Mouse (Mus musculus) liver, embryonic 14.5 days (tissue): ENCODE measurements around the gene Teddm2. TPM values are rescaled to one million over a fixed set of nuclear protein-coding genes. Genes with fewer than 3 reads are reported as not detected.

ENCODE experiments used
- ATAC-seq: fragments of 200-750 bp; cut with Nextera tagmentation; 2 replicates; pipeline ENCODE4 v1.8.0; 2017; ENCODE audit warnings: moderate number of reproducible peaks, mild to moderate bottlenecking, moderate library complexity; ENCODE audit not compliant: insufficient read depth
- DNase-seq, 3 experiments: peaks; one replicate each; pipeline ENCODE4 v3.0.0-alpha.2; 2012 to 2013; ENCODE audit warnings: low read depth in 3 of 3, low spot score in 3 of 3
- H3K27ac ChIP-seq: fragments of 300-500 bp; sonication (generic); 2 replicates; pipeline ENCODE4 v1.5.1; 2014; ENCODE audit warnings: moderate library complexity, mild to moderate bottlenecking, control low read depth, inconsistent platforms
- H3K27me3 ChIP-seq: fragments of 300-500 bp; sonication (generic); 2 replicates; pipeline ENCODE4 v1.6.1; 2014; ENCODE audit warnings: mild to moderate bottlenecking, low read length, moderate library complexity; ENCODE audit not compliant: control insufficient read depth, insufficient read depth
- H3K36me3 ChIP-seq: fragments of 300-500 bp; sonication (generic); replicated peaks from 2 replicates; pipeline ENCODE4 v1.6.1; 2014; ENCODE audit warnings: low read depth; ENCODE audit not compliant: control insufficient read depth, insufficient read depth
- H3K4me1 ChIP-seq, 2 experiments: fragments of 200-500 bp in 1 of 2; fragments of 300-500 bp in 1 of 2; sonication (generic) in 1 of 2; replicated peaks; 2 replicates each; pipeline ENCODE4 v1.6.1; 2012 to 2014; ENCODE audit warnings: antibody characterized with exemption in 1 of 2, inconsistent platforms in 1 of 2, low read length in 1 of 2; ENCODE audit not compliant: control insufficient read depth in 2 of 2, insufficient read depth in 2 of 2
- H3K4me2 ChIP-seq: fragments of 300-500 bp; sonication (generic); 2 replicates; pipeline ENCODE4 v1.6.1; 2014; ENCODE audit warnings: low read depth, mild to moderate bottlenecking, control low read depth, moderate library complexity
- H3K4me3 ChIP-seq, 2 experiments: fragments of 200-500 bp in 1 of 2; fragments of 300-500 bp in 1 of 2; sonication (generic) in 1 of 2; 2 replicates each; pipeline ENCODE4 v1.5.1; 2012 to 2014; ENCODE audit warnings: low read depth in 2 of 2, low read length in 2 of 2, mild to moderate bottlenecking in 2 of 2, control low read depth in 1 of 2, inconsistent platforms in 1 of 2, moderate library complexity in 1 of 2; ENCODE audit not compliant: insufficient read depth in 1 of 2
- H3K9ac ChIP-seq: fragments of 300-500 bp; sonication (generic); replicated peaks from 2 replicates; pipeline ENCODE4 v1.6.1; 2014; ENCODE audit warnings: mild to moderate bottlenecking, control low read depth, moderate library complexity
- H3K9me3 ChIP-seq: fragments of 300-500 bp; sonication (generic); 2 replicates; pipeline ENCODE4 v1.6.1; 2016; ENCODE audit warnings: low read length, mixed read lengths; ENCODE audit not compliant: control insufficient read depth
- CTCF ChIP-seq: IDR thresholded peaks from 2 replicates; pipeline ENCODE4 v1.5.1; 2016; ENCODE audit warnings: antibody characterized with exemption, low read depth, control low read depth
- EP300 ChIP-seq: IDR thresholded peaks from 2 replicates; pipeline ENCODE4 v1.6.1; 2016; ENCODE audit warnings: antibody characterized with exemption, low read depth
- WGBS: fragments of 180-500 bp; shearing (Covaris S2); extraction: QIAGEN DNeasy Blood & Tissue Kit; methylation state at CpG from one replicate; pipeline ENCODE4 v1.1.7; 2014; ENCODE audit not compliant: insufficient replicate concordance; 5-methylcytosine and 5-hydroxymethylcytosine counted together
- polyA plus RNA-seq, 2 experiments: library from polyadenylated mRNA; depleted of rRNA in 1 of 2; stranded (reverse) in 1 of 2; unstranded in 1 of 2; fragments of >200 nt; fragmentation: Nextera tagmentation in 1 of 2; extraction: Ambion mirVana in 1 of 2; gene quantifications; 2 replicates each; pipeline versions ENCODE4 v1.2.1 to v1.2.3; 2012 to 2014

Teddm2 gene
- polyA plus RNA-seq, 2 experiments, result 0.14 to 0.28 TPM

DNA sequence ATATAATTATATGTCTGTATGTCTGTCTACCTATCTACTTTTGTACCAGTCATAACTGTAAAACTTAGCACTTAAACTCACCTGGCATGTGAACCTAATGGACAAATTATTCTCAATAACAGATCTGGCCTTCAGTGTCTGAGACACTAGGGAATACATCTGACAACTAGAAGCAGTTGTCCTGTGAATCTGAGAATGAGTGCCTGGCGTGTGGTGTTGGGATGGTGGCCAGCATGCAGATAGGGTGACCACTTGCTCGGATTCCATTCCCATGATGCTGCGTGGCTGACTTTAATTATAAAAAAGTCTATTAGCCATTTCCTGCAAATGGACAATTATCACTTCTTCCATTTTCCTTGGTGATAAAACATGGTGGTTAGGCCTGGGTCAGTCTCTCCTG is 5.9 kb upstream of the Teddm2 start:
- WGBS, result 83% methylated on average over 3 of the region's 3 CpGs
- H3K4me1 ChIP-seq, result peaks cover 3 to 11% of the 10 kb centered on the region in 2 experiments; a peak in 3 of 4 replicates
- no peaks in the 10 kb centered on the region for H3K9me3 ChIP-seq
- H3K9ac ChIP-seq, result no peak overlapping the region
- no peaks in the 10 kb centered on the region for H3K27me3 ChIP-seq
- TF ChIP-seq EP300 (no peak), CTCF (no peak)
- no peak overlapping the region for H3K4me3 ChIP-seq
- DNase-seq (no peak), ATAC-seq (no peak)
- H3K27ac ChIP-seq, result no peak overlapping the region
- no peak overlapping the region for H3K4me2 ChIP-seq
- H3K36me3 ChIP-seq, result peaks cover 80% of the 10 kb centered on the region

GRCm38 (mm10) chr1:153904236-153904635 is 4.2 kb upstream of the Teddm2 start:
- H3K4me2 ChIP-seq, result no peak overlapping the region
- H3K27ac ChIP-seq, result no peak overlapping the region
- H3K9ac ChIP-seq, result no peak overlapping the region
- 89% methylated on average over 14 of the region's 14 CpGs for WGBS
- DNase-seq, result no peak
- H3K27me3 ChIP-seq, result no peaks in the 10 kb centered on the region
- H3K9me3 ChIP-seq, result no peaks in the 10 kb centered on the region
- H3K4me1 ChIP-seq, result peaks cover 4% of the 10 kb centered on the region in 2 experiments; a peak in 3 of 4 replicates
- H3K36me3 ChIP-seq, result peaks cover 67% of the 10 kb centered on the region
- no peak overlapping the region for H3K4me3 ChIP-seq
- no peak for TF ChIP-seq CTCF
- no peak for TF ChIP-seq EP300
- ATAC-seq, result no peak

DNA sequence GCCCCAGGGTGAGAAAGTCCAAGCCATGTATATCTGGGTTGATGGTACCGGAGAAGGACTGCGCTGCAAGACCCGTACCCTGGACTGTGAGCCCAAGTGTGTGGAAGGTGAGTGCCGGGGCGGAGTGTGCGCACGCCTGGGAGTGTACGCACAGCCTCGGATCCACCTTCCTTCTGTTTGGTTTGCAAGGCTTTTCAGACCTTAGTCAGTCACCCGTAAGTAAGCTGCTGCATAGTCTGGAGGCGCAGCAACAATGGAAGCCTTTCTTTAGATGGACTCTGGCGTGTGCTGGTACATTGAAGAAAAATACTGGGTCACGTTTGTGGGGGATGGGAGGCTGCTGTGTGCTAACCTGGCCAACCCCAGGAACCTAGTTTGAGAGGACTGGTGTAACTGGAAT is 3.0 kb upstream of the Teddm2 start:
- no peak overlapping the region for H3K4me2 ChIP-seq
- DNase-seq (no peak), ATAC-seq (no peak)
- H3K4me3 ChIP-seq, result no peak overlapping the region
- no peaks in the 10 kb centered on the region for H3K9me3 ChIP-seq
- WGBS, result 92% methylated on average over 13 of the region's 13 CpGs
- peaks cover 10 to 13% of the 10 kb centered on the region in 2 experiments for H3K4me1 ChIP-seq
- no peak overlapping the region for H3K9ac ChIP-seq
- TF ChIP-seq EP300, result no peak
- H3K27ac ChIP-seq, result no peak overlapping the region
- peaks cover 56% of the 10 kb centered on the region for H3K36me3 ChIP-seq
- H3K27me3 ChIP-seq, result no peaks in the 10 kb centered on the region

- peak overlapping the region; percentile 83 for H3K4me2 ChIP-seq
- peaks cover 37% of the 10 kb centered on the region for H3K36me3 ChIP-seq
- no peak for ATAC-seq
- H3K9ac ChIP-seq, result peak overlapping the region; percentile 88
- H3K4me1 ChIP-seq, result peaks cover 10 to 13% of the 10 kb centered on the region in 2 experiments
- no peaks in the 10 kb centered on the region for H3K9me3 ChIP-seq
- DNase-seq, result peak in 1 of 3 experiments; percentile 37
- peak overlapping the region; percentile 94 for H3K27ac ChIP-seq
- no peaks in the 10 kb centered on the region for H3K27me3 ChIP-seq
- TF ChIP-seq CTCF, result no peak
- TF ChIP-seq EP300, result no peak
- 3% methylated on average over 25 of the region's 25 CpGs for WGBS
- peak overlapping the region; percentile 75 to 77 for H3K4me3 ChIP-seq
Observed at GRCm38 (mm10) chr1:153900860-153901730, 1.1 kb upstream of the Teddm2 start.

- peak overlapping the region; percentile 88 for H3K9ac ChIP-seq
- peak overlapping the region; percentile 75 to 77 for H3K4me3 ChIP-seq
- ATAC-seq, result peak; percentile 34
- H3K27ac ChIP-seq, result peak overlapping the region; percentile 94
- no peak for DNase-seq
- H3K4me2 ChIP-seq, result peak overlapping the region; percentile 83
- peaks cover 10 to 13% of the 10 kb centered on the region in 2 experiments for H3K4me1 ChIP-seq
- peaks cover 30% of the 10 kb centered on the region for H3K36me3 ChIP-seq
- WGBS, result under 1% methylated on average over 28 of the region's 36 CpGs
- TF ChIP-seq EP300, result no peak
- no peak for TF ChIP-seq CTCF
- no peaks in the 10 kb centered on the region for H3K27me3 ChIP-seq
- no peaks in the 10 kb centered on the region for H3K9me3 ChIP-seq
Observed at GRCm38 (mm10) chr1:153900381-153900780, 353 bp upstream of the Teddm2 start.
